Mouse (Mus musculus): ENCODE data around the gene Lhx6. TPM values are rescaled to one million over a fixed set of nuclear protein-coding genes. Genes with fewer than 3 reads are reported as not detected.
A peak's percentile ranks its signal among the peaks of the same experiment; 100 is the strongest.

Lhx6 gene
- total and polyA plus RNA-seq, 3 experiments: 0.11 to 0.42 (median 0.31) TPM

- in situ Hi-C loops (cut with MboI; ENCODE audit: low pct_ligation_motif_present, low pct_unique_long_range_greater_than_20kb, low sequenced_read_pairs): no loop called here
- peak within 1 kb of the TSS; percentile 82 to 91 (median 91) for H3K4me3 ChIP-seq (replicated peaks in 1 of 3; ENCODE audit: low read depth in 2 of 3, low read length in 2 of 3, poor library complexity in 1 of 3)
- TF ChIP-seq IRF4 (IDR thresholded peaks at IDR 0.05; ENCODE audit: low read depth, low read length): 0 out of 2 replicates have a peak, but pooled peaks have one; percentile 7
- TF ChIP-seq RCOR1 (conservative IDR thresholded peaks at IDR 0.05; ENCODE audit: low read depth, low read length): no peak
- TF ChIP-seq TCF12 (IDR thresholded peaks at IDR 0.05; ENCODE audit: low read depth, low read length): peak; percentile 75
- TF ChIP-seq UBTF (IDR thresholded peaks at IDR 0.05; ENCODE audit: low read depth, low read length): no peak
- TF ChIP-seq ZKSCAN1 (IDR thresholded peaks at IDR 0.05; ENCODE audit: borderline replicate concordance, low read depth, low read length): no peak
- TF ChIP-seq ELF1 (IDR thresholded peaks at IDR 0.05; ENCODE audit: low read depth, low read length): peak; percentile 97
- TF ChIP-seq HCFC1 (IDR thresholded peaks at IDR 0.05; ENCODE audit: low read depth, low read length): peak; percentile 65
- TF ChIP-seq TBP (conservative IDR thresholded peaks at IDR 0.05; ENCODE audit: low read depth, low read length): 0 out of 2 replicates have a peak, but pooled peaks have one; percentile 31
- no peak for TF ChIP-seq USF2 (conservative IDR thresholded peaks at IDR 0.05; ENCODE audit: low read depth, low read length)
- peak; percentile 100 for TF ChIP-seq NRF1 (IDR thresholded peaks at IDR 0.05; ENCODE audit: low read depth, low read length)
- TF ChIP-seq POLR2A (IDR thresholded peaks at IDR 0.05; ENCODE audit: low read depth, low read length): peak; percentile 89
- TF ChIP-seq MXI1 (IDR thresholded peaks at IDR 0.05; ENCODE audit: low read depth, low read length): peak; percentile 78
- peak; percentile 58; the same call in 1 of the 2 replicates for TF ChIP-seq POLR2AphosphoS2 (IDR thresholded peaks at IDR 0.05; ENCODE audit: low read depth, low read length)
- no peak for TF ChIP-seq CTCF (conservative IDR thresholded peaks at IDR 0.05 in 1 of 2, IDR thresholded peaks at IDR 0.05 in 1 of 2; ENCODE audit: low read depth in 2 of 2, low read length in 2 of 2)
- peak; percentile 91 for TF ChIP-seq NELFE (IDR thresholded peaks at IDR 0.05; ENCODE audit: low read depth, low read length)
- TF ChIP-seq ZMIZ1 (IDR thresholded peaks at IDR 0.05; ENCODE audit: low read depth, low read length): peak; percentile 54; the same call in 1 of the 2 replicates
- no peak within 1 kb of the TSS for H3K27ac ChIP-seq (ENCODE audit: insufficient read depth, low read depth)
- H3K9ac ChIP-seq (ENCODE audit: insufficient read depth, low read depth): peak within 1 kb of the TSS; percentile 79
- H3K27me3 ChIP-seq (replicated peaks): peaks cover 11% of the 10 kb centered on the region
- H3K9me3 ChIP-seq (replicated peaks; ENCODE audit: low read length): no peaks in the 10 kb centered on the region
- peaks cover 2 to 23% of the 10 kb centered on the region in 2 experiments; a peak in 3 of 4 replicates for H3K4me1 ChIP-seq (ENCODE audit: control insufficient read depth in 1 of 2, insufficient read depth in 2 of 2)
- peaks cover under 1 to 27% of the 10 kb centered on the region in 2 experiments for H3K36me3 ChIP-seq (replicated peaks in 1 of 2; ENCODE audit: control insufficient read depth in 1 of 2, insufficient read depth in 1 of 2, low read length in 1 of 2)
- dilution Hi-C loops (cut with MboI; ENCODE audit: extremely low pct_ligation_motif_present, extremely low pct_unique_long_range_greater_than_20kb, low sequenced_read_pairs): no loop called here
- H3K4me2 ChIP-seq (ENCODE audit: insufficient read depth, low read depth, poor library complexity, severe bottlenecking): peak within 1 kb of the TSS; percentile 92
- peaks cover 11% of the 10 kb centered on the region for H3K79me2 ChIP-seq (replicated peaks; ENCODE audit: control insufficient read depth, extremely low read depth, insufficient read depth, poor library complexity, severe bottlenecking)
- DNase-seq (ENCODE audit: extremely low read depth): peak; percentile 97
These were observed 56.3 kb downstream of the Lhx6 start, which contains the start of the genes Ndufa8 and Morn5 for GRCm38 (mm10) chr2:36048748-36049566. TSS of gene Ndufa8 (minus strand) at chr2:36049406. TSS of gene Morn5 (plus strand) at chr2:36049458.

DNA sequence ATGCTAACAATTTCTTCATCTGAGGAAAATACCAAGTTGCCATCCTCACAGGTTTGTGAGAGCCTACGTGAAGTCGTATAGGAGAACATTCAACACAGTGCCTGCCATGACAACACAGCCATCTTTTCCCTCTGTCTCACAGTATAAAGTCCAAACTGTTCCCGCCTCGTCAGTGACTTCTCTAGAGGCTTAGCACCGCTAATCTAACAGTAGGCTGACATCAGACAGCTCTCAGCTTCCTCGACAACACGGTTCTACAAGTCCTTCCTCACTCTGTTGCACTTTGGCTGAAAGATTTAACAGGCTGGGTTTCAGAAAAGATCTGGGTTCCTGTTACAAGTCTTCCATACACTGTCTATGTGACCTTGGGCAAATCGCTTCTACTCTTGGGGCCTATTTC lies 57.0 kb downstream of the Lhx6 start:
- peak overlapping the region; percentile 82 to 91 (median 91) for H3K4me3 ChIP-seq (replicated peaks in 1 of 3; ENCODE audit: low read depth in 2 of 3, low read length in 2 of 3, poor library complexity in 1 of 3)
- in situ Hi-C loops (cut with MboI; ENCODE audit: low pct_ligation_motif_present, low pct_unique_long_range_greater_than_20kb, low sequenced_read_pairs): no loop called here
- H3K9me3 ChIP-seq (replicated peaks; ENCODE audit: low read length): no peaks in the 10 kb centered on the region
- H3K79me2 ChIP-seq (replicated peaks; ENCODE audit: control insufficient read depth, extremely low read depth, insufficient read depth, poor library complexity, severe bottlenecking): peaks cover 13% of the 10 kb centered on the region
- peak overlapping the region; percentile 92 for H3K4me2 ChIP-seq (ENCODE audit: insufficient read depth, low read depth, poor library complexity, severe bottlenecking)
- H3K4me1 ChIP-seq (ENCODE audit: control insufficient read depth in 1 of 2, insufficient read depth in 2 of 2): peaks cover 2 to 23% of the 10 kb centered on the region in 2 experiments; a peak in 3 of 4 replicates
- peak; percentile 10 for DNase-seq (ENCODE audit: extremely low read depth)
- H3K36me3 ChIP-seq (replicated peaks in 1 of 2; ENCODE audit: control insufficient read depth in 1 of 2, insufficient read depth in 1 of 2, low read length in 1 of 2): peaks cover 5 to 34% of the 10 kb centered on the region in 2 experiments
- no peak overlapping the region for H3K27ac ChIP-seq (ENCODE audit: insufficient read depth, low read depth)
- dilution Hi-C loops (cut with MboI; ENCODE audit: extremely low pct_ligation_motif_present, extremely low pct_unique_long_range_greater_than_20kb, low sequenced_read_pairs): no loop called here
- TF ChIP-seq E2F4 (IDR thresholded peaks at IDR 0.05; ENCODE audit: insufficient replicate concordance, low read depth, low read length) (no peak), NRF1 (IDR thresholded peaks at IDR 0.05; ENCODE audit: low read depth, low read length) (no peak), CHD2 (IDR thresholded peaks at IDR 0.05; ENCODE audit: low read length) (no peak), CTCF (conservative IDR thresholded peaks at IDR 0.05 in 1 of 2, IDR thresholded peaks at IDR 0.05 in 1 of 2; ENCODE audit: low read depth in 2 of 2, low read length in 2 of 2) (no peak), JUN (IDR thresholded peaks at IDR 0.05; ENCODE audit: insufficient read depth, low read depth, low read length) (no peak), MAZ (IDR thresholded peaks at IDR 0.05; ENCODE audit: low read depth, low read length) (no peak), UBTF (IDR thresholded peaks at IDR 0.05; ENCODE audit: low read depth, low read length) (no peak), GABPA (IDR thresholded peaks at IDR 0.05; ENCODE audit: insufficient replicate concordance, low read depth, low read length) (no peak)
- peaks cover 8% of the 10 kb centered on the region for H3K27me3 ChIP-seq (replicated peaks)
- H3K9ac ChIP-seq (ENCODE audit: insufficient read depth, low read depth): peak overlapping the region; percentile 79

All from CH12.LX (cell line).